Mouse (Mus musculus) limb, embryonic 14.5 days (tissue): ENCODE measurements around the gene Cadps. TPM values are rescaled to one million over a fixed set of nuclear protein-coding genes. Genes with fewer than 3 reads are reported as not detected.

ENCODE experiments used
- ATAC-seq: fragments of 200-750 bp; cut with Nextera tagmentation; 2 replicates; pipeline ENCODE4 v1.8.0; 2017; ENCODE audit warnings: low read depth, moderate number of reproducible peaks, moderate TSS enrichment; ENCODE audit not compliant: low FRiP score
- DNase-seq: peaks from one replicate; pipeline ENCODE4 v3.0.0-alpha.2; 2015; ENCODE audit warnings: low spot score
- H3K27ac ChIP-seq: fragments of 300-500 bp; sonication (generic); replicated peaks from 2 replicates; pipeline ENCODE4 v1.5.1; 2014; ENCODE audit warnings: low read depth, mild to moderate bottlenecking, low read length, moderate library complexity, mixed read lengths
- H3K27me3 ChIP-seq: fragments of 300-500 bp; sonication (generic); 2 replicates; pipeline ENCODE4 v1.6.1; 2014; ENCODE audit warnings: low read length, mixed read lengths; ENCODE audit not compliant: control insufficient read depth, insufficient read depth
- H3K36me3 ChIP-seq: fragments of 300-500 bp; sonication (generic); 2 replicates; pipeline ENCODE4 v1.6.1; 2014; ENCODE audit warnings: mild to moderate bottlenecking, low read length, moderate library complexity, mixed read lengths; ENCODE audit not compliant: control insufficient read depth, insufficient read depth
- H3K4me1 ChIP-seq: fragments of 300-500 bp; sonication (generic); 2 replicates; pipeline ENCODE4 v1.6.1; 2014; ENCODE audit warnings: antibody characterized with exemption, low read length, mixed read lengths; ENCODE audit not compliant: control insufficient read depth, insufficient read depth
- H3K4me2 ChIP-seq: fragments of 300-500 bp; sonication (generic); replicated peaks from 2 replicates; pipeline ENCODE4 v1.6.1; 2014; ENCODE audit warnings: low read depth, mild to moderate bottlenecking, low read length, moderate library complexity; ENCODE audit not compliant: severe bottlenecking
- H3K4me3 ChIP-seq: fragments of 300-500 bp; sonication (generic); replicated peaks from 2 replicates; pipeline ENCODE4 v1.5.1; 2014; ENCODE audit warnings: low read length
- H3K9ac ChIP-seq: fragments of 300-500 bp; sonication (generic); 2 replicates; pipeline ENCODE4 v1.6.1; 2014; ENCODE audit warnings: mild to moderate bottlenecking, low read depth, low read length, moderate library complexity; ENCODE audit not compliant: severe bottlenecking
- H3K9me3 ChIP-seq: fragments of 300-500 bp; sonication (generic); 2 replicates; pipeline ENCODE4 v1.6.1; 2016; ENCODE audit warnings: low read length; ENCODE audit not compliant: control insufficient read depth
- POLR2A ChIP-seq: fragments of 200-500 bp; IDR thresholded peaks from 2 replicates; pipeline ENCODE4 v1.8.0; 2012; ENCODE audit warnings: inconsistent platforms, mild to moderate bottlenecking, moderate library complexity, borderline replicate concordance; ENCODE audit not compliant: insufficient read depth, insufficient read length; ENCODE audit errors: extremely low read depth
- WGBS: fragments of 180-500 bp; shearing (Covaris S2); extraction: QIAGEN DNeasy Blood & Tissue Kit; methylation state at CpG from one replicate; pipeline ENCODE4 v1.1.7; 2014; 5-methylcytosine and 5-hydroxymethylcytosine counted together
- polyA plus RNA-seq, 2 experiments: library from polyadenylated mRNA; depleted of rRNA in 1 of 2; stranded (reverse) in 1 of 2; unstranded in 1 of 2; fragments of >200 nt; fragmentation: Nextera tagmentation in 1 of 2; extraction: Ambion mirVana in 1 of 2; gene quantifications; 2 replicates each; pipeline versions ENCODE4 v1.2.1 to v1.2.3; 2012 to 2014

Gene Cadps
- polyA plus RNA-seq, 2 experiments: 4.9 to 5.9 TPM

GRCm38 (mm10) chr14:12344746-12345240 lies 478.1 kb downstream of the Cadps start:
- ATAC-seq (no peak), DNase-seq (no peak)
- peaks cover 3% of the 10 kb centered on the region; the same call in 1 of the 2 replicates for H3K4me1 ChIP-seq
- under 1% methylated on average over 36 of the region's 39 CpGs for WGBS
- H3K36me3 ChIP-seq: no peaks in the 10 kb centered on the region
- no peaks in the 10 kb centered on the region for H3K9me3 ChIP-seq
- H3K9ac ChIP-seq: no peak overlapping the region
- no peak for TF ChIP-seq POLR2A
- peak overlapping the region; percentile 41 for H3K4me2 ChIP-seq
- peaks cover 100% of the 10 kb centered on the region for H3K27me3 ChIP-seq
- H3K27ac ChIP-seq: no peak overlapping the region
- peak overlapping the region; percentile 26 for H3K4me3 ChIP-seq

- DNase-seq: no peak
- WGBS: 3% methylated on average over 24 of the region's 24 CpGs
- no peaks in the 10 kb centered on the region for H3K36me3 ChIP-seq
Observed at GRCm38 (mm10) chr14:12344061-12344745, 478.7 kb downstream of the Cadps start.

GRCm38 (mm10) chr14:12343451-12343941 lies 479.4 kb downstream of the Cadps start:
- H3K9ac ChIP-seq: no peak overlapping the region
- no peak overlapping the region for H3K4me2 ChIP-seq
- no peaks in the 10 kb centered on the region for H3K9me3 ChIP-seq
- H3K4me3 ChIP-seq: no peak overlapping the region
- no peak for TF ChIP-seq POLR2A
- 3% methylated on average over 20 of the region's 20 CpGs for WGBS
- H3K36me3 ChIP-seq: no peaks in the 10 kb centered on the region
- peaks cover 3% of the 10 kb centered on the region; the same call in 1 of the 2 replicates for H3K4me1 ChIP-seq
- peaks cover 99% of the 10 kb centered on the region for H3K27me3 ChIP-seq
- H3K27ac ChIP-seq: no peak overlapping the region
- DNase-seq (no peak), ATAC-seq (no peak)

More at GRCm38 (mm10) chr14:12344061-12344745, 478.7 kb downstream of the Cadps start:
- no peak for TF ChIP-seq POLR2A
- no peak overlapping the region for H3K27ac ChIP-seq
- no peaks in the 10 kb centered on the region for H3K9me3 ChIP-seq
- peak overlapping the region; percentile 26 for H3K4me3 ChIP-seq
- peaks cover 99% of the 10 kb centered on the region for H3K27me3 ChIP-seq
- peaks cover 3% of the 10 kb centered on the region; the same call in 1 of the 2 replicates for H3K4me1 ChIP-seq
- peak overlapping the region; percentile 41; the same call in 1 of the 2 replicates for H3K4me2 ChIP-seq
- no peak overlapping the region for H3K9ac ChIP-seq
- ATAC-seq: no peak

- Histone ChIP-seq H3K27me3 (peaks cover 99% of the 10 kb centered on the region), H3K4me2 (no peak overlapping the region), H3K9me3 (no peaks in the 10 kb centered on the region), H3K4me3 (no peak overlapping the region), H3K9ac (no peak overlapping the region), H3K36me3 (no peaks in the 10 kb centered on the region), H3K27ac (no peak overlapping the region), H3K4me1 (peaks cover 3% of the 10 kb centered on the region; the same call in 1 of the 2 replicates)
- 2% methylated on average over 23 of the region's 23 CpGs for WGBS
- DNase-seq (no peak), ATAC-seq (no peak)
- no peak for TF ChIP-seq POLR2A
Observed at GRCm38 (mm10) chr14:12342458-12343131, 480.3 kb downstream of the Cadps start.

GRCm38 (mm10) chr14:12341789-12342457 lies 481.0 kb downstream of the Cadps start:
- no peak for ATAC-seq

More at GRCm38 (mm10) chr14:12341789-12342457, 481.0 kb downstream of the Cadps start:
- H3K4me3 ChIP-seq: 0 out of 2 replicates have a peak overlapping the region, but pooled peaks have one; percentile 8
- H3K36me3 ChIP-seq: no peaks in the 10 kb centered on the region
- H3K9me3 ChIP-seq: no peaks in the 10 kb centered on the region
- H3K27me3 ChIP-seq: peaks cover 98% of the 10 kb centered on the region
- peaks cover 3% of the 10 kb centered on the region; the same call in 1 of the 2 replicates for H3K4me1 ChIP-seq
- no peak overlapping the region for H3K27ac ChIP-seq
- H3K4me2 ChIP-seq: no peak overlapping the region
- 2% methylated on average over 24 of the region's 24 CpGs for WGBS
- DNase-seq: no peak
- no peak for TF ChIP-seq POLR2A
- no peak overlapping the region for H3K9ac ChIP-seq
